Mouse (Mus musculus) left cerebral cortex, postnatal 10 days (tissue): ENCODE measurements around the gene Lrrc8c. TPM values are rescaled to one million over a fixed set of nuclear protein-coding genes. Genes with fewer than 3 reads are reported as not detected.
A peak's percentile ranks its signal among the peaks of the same experiment; 100 is the strongest.
"Not testable (repeated sequence)": the region's sequence is repeated elsewhere in the genome, so short reads cannot be mapped to it uniquely, and the experiment has no call there.

Experiments
- DNase-seq, 2 experiments: peaks; one replicate each; pipeline ENCODE4 v3.0.0; 2021 to 2022; ENCODE audit warnings: low spot score in 2 of 2, mixed read lengths in 1 of 2; ENCODE audit errors: extremely low spot score in 1 of 2
- intact Hi-C: fragments of 180-260 bp; cut with DNase I; formaldehyde crosslinking; loops from one replicate; pipeline ENCODE4 v1.15.1; 2025
- total RNA-seq, 2 experiments: library from RNA; stranded (reverse); gene quantifications; 2 replicates each; pipeline ENCODE4 v1.2.3; 2021

The Lrrc8c gene
- total RNA-seq, 2 experiments from 2014 or later: 28.4 to 34.0 TPM

DNA sequence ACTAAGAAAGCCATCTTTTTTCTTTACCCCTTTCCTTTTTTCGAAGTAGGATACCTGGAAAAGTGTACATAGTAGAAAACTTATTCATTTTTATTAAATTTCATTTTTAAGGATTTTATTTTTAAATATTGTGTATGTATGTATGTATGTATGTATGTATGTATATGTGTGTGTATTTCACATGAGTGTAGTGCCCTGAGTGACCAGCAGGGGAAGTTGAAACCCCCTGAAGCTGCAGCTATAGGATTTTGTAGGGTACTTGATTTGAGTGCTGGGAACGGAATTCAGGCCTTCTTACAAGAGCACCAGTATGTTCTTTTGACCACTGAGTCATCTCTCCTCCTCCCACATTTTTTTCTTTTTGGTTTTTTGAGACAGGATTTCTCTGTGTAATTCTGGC, 100.5 kb downstream of the Lrrc8c start:
- intact Hi-C loops: no loop called here
- no peak for DNase-seq

DNA sequence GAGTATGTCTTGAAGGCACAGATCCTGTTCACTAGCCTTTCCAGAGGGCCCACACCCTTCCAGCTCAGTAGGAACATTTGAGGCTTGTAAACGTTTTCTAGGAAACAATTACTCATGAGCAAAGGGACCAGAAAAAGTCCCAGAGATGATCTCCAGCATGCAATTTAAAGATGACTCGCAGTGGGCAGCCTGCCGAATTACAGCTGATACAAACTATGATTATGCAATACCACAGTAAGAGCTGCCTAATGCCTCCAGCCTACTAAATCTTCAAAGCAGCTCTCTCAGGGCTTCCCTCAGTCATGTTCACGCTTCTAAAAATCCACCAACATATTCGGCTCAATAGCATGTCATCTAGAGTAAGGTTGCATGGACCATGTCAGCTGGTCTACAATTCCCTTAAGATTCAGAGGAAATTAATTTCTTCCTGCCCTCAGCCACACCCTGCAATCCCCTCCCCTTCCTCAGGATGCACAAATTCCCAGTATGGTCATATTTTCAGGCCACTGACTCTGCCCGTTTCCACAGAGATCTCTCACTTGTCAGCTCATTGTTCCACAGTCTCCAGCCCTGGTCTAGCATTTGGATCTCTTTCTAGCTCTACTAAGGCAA, 101.4 kb downstream of the Lrrc8c start:
- DNase-seq: peak in 1 of 2 experiments; percentile 42
- intact Hi-C loops: no loop called here

DNA sequence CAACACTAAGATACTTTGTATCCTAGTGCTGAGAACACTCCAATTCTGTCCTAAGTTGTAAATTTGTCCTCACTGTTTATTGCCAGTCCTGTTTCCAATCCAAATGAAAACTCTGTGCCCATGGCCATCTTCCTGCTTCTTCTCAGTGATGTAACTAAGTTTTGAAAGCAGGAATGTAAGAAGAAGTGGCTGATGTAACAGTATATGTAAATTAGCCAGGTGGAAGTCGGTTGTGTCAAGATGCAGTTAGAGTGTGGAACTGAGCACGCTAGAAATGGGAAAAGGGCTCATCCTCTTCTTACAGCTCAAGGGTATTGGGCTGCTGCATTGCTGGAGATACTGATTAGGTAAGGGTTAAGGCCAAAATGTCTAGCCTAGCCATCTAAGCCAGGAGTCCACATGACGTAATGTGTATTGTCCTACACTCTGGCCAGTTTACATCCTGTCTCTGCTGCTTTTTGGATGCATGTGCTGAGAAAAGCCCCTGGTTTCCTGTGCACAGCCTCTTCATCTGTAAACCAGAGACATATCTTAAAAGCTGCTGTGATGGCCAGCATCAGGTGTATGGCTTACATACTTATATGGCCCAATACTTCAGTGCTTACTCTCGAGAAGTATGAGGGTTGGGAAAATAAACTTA, 104.0 kb downstream of the Lrrc8c start:
- intact Hi-C loops: no loop called here

DNA sequence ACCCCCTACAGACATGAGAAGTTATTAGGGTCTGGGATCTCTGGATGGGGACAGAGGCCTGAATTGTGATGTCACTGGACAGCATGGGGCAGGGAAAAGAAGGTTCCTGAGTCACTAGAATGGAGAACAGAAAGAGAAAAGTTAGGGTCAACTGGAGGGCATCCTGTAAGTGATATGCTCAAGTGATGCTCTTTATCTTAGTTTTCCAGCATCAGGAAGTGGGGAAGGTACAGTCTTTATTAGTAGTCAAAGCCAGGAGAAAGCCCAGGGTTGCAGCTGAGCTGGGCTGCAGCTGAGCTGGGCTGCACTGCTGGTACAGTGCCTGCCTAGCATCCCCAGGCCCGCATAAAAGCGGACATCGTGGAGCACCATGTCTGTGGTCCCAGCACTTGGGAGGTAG, 105.1 kb downstream of the Lrrc8c start:
- DNase-seq: no peak
- intact Hi-C loops: no loop called here

More for the DNA sequence above, 104.0 kb downstream of the Lrrc8c start:
- DNase-seq: no peak

DNA sequence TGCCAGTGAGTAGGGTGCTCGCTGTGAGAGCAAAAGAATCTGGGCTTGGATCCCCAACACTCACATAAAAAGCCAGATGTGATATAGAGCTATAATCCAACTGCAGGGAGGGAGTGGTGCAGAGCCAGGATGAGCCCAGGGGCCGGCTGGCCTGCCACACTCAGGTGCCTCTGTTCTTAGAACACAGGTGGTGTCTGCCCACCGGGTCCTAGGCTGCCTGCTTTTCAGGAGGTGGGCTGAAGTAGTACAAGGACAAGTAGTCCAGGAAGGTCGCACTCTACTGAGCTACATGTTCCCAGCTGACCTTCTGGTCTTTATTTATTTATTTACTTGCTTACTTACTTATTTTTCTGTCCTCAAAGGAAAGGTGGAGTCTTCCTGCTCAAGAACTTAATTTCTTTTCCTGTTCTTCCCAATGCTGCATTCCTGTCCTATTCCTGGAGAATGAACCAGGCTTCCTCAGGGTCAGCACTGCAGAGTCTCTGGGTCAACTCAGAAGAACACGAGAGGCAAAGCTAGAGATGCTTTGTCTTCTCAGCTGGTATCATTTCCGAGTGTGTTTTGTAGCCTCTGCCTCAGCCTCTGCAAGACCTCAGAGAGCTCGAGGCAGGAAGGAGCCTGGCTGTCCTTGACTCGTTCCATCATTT, 106.4 kb downstream of the Lrrc8c start:
- intact Hi-C loops: no loop called here
- no peak for DNase-seq

DNA sequence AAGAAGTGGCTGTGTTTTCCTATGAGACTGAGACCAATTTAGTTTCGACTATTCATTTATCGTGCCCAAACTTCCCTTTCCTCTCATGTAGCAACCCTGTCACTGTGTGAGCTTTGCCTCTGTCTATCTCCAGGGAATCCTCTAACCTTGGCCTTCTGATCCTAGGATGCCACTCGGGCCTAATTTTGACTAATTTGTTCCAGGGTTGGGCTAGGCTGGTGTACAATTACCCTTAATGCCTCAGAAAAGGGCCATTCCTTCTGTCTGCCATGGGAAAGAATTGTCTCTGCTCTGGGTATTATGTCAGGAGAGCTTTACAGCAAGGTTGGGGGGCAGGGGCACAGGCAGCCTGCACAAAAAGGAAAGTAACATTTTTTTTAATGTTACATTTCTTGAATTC, 107.2 kb downstream of the Lrrc8c start:
- no peak for DNase-seq
- intact Hi-C loops: no loop called here

DNA sequence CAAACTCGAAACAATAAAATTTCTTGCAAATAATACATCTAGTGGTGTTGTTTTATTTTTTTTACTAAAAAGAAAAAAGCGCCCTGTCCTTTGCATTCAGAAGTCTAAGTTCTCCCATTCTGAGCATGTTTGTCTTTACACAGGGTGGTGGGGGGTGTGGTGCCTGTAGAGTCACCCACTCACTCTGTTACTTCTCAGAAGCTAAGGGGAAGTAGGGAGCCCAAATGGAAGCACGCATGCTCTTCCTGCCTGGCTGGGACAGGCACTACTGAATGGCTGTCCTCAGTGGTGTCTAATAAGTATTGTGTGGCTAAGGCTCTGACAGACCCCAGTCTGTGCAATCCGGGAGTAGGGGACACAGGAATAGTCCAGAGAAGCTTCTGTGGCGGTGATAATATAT, 107.9 kb downstream of the Lrrc8c start:
- intact Hi-C loops: no loop called here
- no peak for DNase-seq

DNA sequence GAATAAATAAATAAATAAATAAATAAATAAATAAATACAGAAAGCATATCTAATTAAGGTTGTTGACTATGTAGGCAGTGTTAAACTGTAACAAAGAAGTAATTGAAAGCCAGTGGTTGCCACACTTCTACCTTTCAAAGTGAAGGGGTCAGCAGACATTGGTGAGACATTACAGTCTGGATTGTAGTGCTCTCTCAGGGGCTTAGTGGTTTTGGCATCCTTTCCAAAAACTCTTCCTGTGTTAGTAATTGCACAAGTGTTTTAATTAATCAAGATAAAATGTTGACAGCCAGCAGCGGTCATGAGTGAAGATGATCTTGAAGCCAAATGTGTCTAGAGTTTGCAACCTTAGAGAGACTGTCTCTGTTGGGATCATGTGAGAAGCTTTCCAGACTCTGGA, 110.8 kb downstream of the Lrrc8c start:
- DNase-seq: no peak
- intact Hi-C loops: no loop called here

DNA sequence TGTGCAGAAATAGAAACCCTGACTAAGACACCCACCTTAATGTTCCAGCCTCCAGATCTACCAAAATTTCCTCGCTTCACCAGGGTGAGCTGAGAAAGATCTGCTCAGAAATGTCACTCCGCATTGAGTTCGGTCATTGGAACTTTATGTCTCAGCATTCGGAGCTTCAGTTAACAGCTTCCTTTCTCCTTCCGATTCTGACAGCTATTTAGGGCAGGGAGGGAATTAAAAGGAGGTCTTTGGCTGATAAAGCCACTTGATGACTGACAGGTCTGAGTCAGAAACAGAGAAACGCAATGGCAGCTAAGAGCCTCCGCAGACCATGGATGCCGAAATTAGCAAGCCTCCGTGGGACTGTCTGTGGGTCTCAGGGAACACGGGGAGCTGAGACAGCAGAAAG, 112.9 kb downstream of the Lrrc8c start:
- intact Hi-C loops: no loop called here
- no peak for DNase-seq

DNA sequence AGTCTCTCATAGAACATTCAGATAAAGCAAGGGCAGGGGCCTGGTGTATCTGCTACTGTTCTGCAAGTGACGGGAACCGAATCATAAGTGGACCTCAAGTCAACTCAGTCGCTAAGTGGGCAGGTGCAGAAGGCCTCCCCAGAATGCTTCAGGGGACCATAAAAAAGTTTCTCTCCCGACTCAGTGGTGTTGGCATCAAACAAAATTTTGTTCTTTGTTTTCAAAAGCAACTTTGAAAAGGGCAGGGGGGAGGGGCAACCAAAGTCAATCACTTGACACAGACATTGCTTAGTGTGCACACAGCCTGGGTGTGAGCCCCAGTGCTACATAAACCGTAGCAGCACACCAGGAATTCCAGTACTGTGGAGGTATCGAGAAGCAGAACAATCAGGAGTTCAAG, 116.4 kb downstream of the Lrrc8c start:
- DNase-seq: no peak
- intact Hi-C loops: no loop called here

DNA sequence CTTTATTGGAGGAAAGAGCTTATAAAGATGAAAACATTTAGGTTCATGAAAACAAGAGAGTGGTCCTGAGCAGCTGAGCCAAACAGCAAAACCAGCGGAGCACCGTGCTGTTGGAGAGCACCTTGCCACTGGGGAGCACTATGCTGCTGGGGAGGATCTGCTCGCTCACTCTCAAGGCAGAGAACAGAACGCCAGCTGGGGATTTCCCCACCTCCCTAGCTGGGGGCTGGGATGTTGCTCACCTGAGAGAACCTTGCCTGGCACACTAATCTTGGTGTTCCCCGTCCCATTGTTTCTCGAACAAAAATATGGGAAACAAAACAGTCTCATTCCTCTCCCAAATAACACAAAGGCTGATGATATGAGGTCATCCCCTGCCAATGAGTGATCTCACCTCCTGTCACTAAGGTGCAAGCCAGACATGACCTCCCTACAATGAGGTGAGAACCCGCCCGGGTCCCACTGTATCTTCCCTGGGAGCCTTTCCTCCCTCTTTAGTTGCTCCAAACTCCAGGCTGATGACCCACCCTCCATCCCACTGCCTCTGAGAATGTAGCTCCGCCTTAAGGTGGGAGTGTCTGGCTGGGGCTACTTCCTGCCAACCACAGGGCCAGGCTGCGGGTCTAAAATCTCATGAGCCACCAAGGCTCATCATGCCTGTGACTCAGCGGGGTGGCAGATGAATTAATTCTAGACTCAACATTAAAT, 117.5 kb downstream of the Lrrc8c start:
- DNase-seq: no peak
- intact Hi-C loops: no loop called here

DNA sequence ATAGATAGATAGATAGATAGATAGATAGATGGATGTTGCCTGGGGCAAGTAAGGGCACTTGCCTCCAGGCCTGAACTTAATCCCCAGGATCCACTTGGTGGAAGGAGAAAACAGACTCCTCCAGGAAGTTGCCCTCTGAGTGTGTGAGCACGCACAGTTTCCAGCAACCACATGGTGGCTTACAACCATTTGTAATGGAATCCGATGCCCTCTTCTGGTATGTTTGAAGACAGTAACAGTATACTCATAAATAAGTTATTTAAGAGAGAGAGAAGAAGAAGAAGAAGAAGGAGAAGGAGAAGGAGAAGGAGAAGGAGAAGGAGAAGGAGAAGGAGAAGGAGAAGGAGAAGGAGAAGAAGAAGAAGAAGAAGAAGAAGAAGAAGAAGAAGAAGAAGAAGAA, 119.1 kb downstream of the Lrrc8c start:
- DNase-seq, intact Hi-C loops: not testable (repeated sequence)

DNA sequence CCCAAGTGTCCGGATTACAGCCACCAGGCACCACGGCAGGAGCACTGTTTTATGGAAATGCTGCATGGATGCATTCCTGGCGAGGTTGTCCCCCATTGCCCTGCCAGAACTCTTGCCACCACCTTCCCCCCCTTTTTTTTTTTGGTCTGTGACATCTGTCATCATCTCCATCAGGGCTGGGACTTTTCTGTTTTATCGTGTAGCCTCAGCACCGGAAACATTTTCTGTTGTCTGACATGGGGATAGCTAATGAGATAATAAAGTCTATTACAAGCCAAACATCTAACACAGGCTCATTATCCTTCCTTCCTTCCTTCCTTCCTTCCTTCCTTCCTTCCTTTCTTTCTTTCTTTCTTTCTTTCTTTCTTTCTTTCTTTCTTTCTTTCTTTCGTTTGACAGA, 119.7 kb downstream of the Lrrc8c start:
- DNase-seq: no peak
- intact Hi-C loops: no loop called here

DNA sequence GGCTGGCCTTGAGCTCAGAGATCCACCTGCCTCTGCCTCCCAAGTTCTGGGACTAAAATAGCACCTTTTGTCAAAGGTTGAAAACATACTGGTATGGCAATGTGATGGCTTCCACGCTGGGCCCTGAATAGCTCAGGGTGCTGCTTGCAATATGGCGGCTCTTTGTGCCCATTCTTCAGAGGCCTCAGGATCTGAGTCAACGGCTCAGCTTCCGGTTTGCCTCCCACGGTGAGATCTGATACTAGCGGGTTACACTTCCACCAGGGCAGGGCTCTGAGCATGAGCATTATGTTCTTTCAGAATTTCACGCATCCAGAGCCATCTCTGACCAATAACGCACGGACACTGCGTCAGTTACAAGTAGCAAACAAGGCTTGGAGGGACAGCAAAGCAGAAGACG, 120.2 kb downstream of the Lrrc8c start:
- intact Hi-C loops: no loop called here
- no peak for DNase-seq

DNA sequence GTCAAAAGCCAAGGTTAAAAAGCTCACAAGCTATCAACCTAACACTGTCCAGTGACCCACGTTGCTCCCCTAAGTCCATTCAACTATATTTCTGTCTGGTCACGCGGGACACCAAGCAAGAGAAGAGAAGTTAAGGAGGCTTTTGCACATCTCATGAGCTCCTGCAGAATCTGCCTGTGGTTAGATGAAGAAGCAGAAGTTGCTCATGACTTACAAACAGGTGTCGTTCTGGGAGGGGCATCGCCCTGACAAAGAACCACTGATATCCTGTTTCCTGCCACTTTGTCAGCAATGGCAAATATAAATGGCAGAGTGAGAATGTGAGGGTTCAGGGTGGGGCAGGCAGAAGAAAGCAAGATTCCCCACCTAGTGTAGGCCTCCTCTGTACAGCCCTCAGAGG, 123.3 kb downstream of the Lrrc8c start:
- intact Hi-C loops: no loop called here
- DNase-seq: no peak

DNA sequence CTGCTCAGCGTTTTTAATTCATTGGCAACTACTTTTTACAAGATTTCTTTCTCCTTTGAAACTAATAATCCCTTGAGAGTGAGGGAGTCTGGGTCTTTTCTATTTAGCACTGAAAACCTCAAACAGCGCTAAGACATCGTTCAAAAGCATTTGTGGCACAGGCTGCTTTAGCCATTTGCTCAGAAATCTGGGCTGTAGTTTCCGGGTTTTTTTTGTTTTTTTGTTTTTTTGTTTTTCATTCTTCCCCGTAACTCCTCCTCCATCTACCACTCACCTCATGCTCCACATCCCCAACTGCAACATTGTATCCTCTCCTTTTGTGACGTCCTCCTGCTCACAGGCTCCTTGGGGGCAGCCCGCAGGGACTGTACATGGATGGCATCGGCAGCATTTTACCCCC, 124.1 kb downstream of the Lrrc8c start:
- intact Hi-C loops: no loop called here
- DNase-seq: no peak

DNA sequence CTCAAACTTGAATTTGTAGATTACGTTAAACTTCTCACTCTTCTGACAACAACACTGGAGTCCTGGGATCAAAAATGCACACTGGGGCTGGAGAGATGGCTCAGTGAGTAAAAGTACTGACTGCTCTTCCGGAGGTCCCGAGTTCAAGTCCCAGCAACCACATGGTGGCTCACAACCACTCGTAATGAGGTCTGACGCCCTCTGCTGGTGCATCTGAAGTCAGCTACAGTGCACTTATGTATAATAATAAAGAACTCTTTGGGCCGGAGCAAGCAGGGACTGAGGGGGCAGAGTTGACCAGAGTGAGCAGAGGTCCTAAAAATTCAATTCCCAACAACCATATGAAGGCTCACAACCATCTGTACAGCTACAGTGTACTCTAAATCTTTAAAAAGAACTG, 125.0 kb downstream of the Lrrc8c start:
- intact Hi-C loops: no loop called here
- no peak for DNase-seq

DNA sequence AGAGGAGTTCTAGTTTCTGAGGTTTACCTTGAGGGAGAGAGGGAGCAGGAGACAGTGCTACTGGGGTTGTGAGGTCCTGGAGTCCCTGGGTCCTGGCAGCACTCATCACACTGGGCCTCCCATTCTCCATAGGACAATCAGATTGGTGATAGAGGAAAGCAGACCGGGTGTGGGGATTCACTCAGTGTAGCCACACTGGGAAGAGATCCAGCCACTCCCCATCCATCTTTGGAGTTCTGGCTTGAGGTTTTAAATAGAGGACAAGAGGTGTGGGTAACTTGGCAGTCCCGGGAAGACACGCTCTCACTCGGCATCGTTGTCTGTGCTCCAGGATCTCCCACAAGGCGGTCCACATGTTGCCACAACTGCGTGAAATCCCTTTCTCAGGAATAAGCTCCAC, 127.9 kb downstream of the Lrrc8c start:
- no peak for DNase-seq
- intact Hi-C loops: no loop called here

DNA sequence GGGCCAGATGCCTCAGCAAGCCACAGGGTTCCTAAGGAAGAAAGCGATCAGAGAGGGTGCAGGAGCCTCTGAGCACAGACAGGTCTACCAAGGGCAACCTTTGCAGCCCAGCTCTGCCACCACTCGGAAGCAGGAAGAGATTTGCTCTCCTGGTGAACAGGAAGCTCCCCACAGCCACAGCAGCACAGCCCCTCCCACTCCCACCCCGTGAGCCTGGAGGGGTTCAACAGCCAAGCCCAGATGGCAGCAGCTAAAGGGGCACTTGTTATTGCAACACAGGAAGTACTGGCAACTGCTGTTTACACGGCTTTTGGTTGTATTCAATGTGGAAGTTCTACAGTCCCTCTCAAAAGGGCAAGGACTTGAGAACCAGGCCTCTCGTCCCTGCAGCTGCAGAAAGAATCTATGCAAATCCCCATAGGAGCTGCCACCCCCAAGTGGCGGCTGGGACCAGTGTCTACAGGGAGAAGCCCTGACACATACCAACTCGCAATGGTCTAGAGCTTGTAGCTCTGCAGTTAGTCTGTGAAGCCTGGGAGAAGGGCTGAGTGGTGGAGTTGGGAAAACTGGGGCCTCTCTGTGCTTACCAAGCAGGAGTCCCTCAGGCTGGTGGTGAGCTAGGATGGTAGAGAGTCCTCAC, 129.6 kb downstream of the Lrrc8c start:
- peak; percentile 16 to 73 for DNase-seq
- intact Hi-C loops: no loop called here
